16 mouse cellular contexts compared by ENCODE assay signal in genomic region chr1:152717329-152717728, GRCm38 (mm10). TPM values are rescaled to one million over a fixed set of nuclear protein-coding genes. Genes with fewer than 3 reads are reported as not detected.
"Had no signal": no experiment of that assay in that cellular context is flagged by ENCODE, and none has a peak within 500 bp of the region (broad histone marks: within the 10 kb centered on the region; RNA-seq: fewer than 3 reads in every experiment).

No protein-coding gene starts in this region.

- H3K4me2 ChIP-seq: limb, embryonic 13.5 days; midbrain, embryonic 15.5 days; neural tube, embryonic 12.5 days had no signal

- H3K9me3 ChIP-seq: midbrain, embryonic 15.5 days; neural tube, embryonic 12.5 days had no signal

- H3K4me3 ChIP-seq: limb, embryonic 13.5 days; midbrain, embryonic 15.5 days; neural tube, embryonic 12.5 days had no signal

- H3K36me3 ChIP-seq: limb, embryonic 13.5 days; midbrain, embryonic 15.5 days; neural tube, embryonic 12.5 days had no signal

- H3K9ac ChIP-seq: limb, embryonic 13.5 days; liver, embryonic 14.5 days; midbrain, embryonic 15.5 days; neural tube, embryonic 12.5 days had no signal

- H3K27me3 ChIP-seq: limb, embryonic 13.5 days; midbrain, embryonic 15.5 days; neural tube, embryonic 12.5 days had no signal

- DNase-seq: kidney, adult 11 months; kidney, adult 9 months; kidney, postnatal 36 days; layer of hippocampus, adult 9-11 months; layer of hippocampus, postnatal 36 days; lung, postnatal 14 days; right cerebral cortex, postnatal 4 days; spleen, adult 18-20 months; thymus, adult 18-20 months; thymus, postnatal 14 days had no signal

- H3K27ac ChIP-seq: kidney, postnatal 0 days; limb, embryonic 13.5 days; liver, embryonic 14.5 days; midbrain, embryonic 15.5 days; neural tube, embryonic 12.5 days had no signal

- ATAC-seq: midbrain, embryonic 15.5 days had no signal

- H3K4me1 ChIP-seq: midbrain, embryonic 15.5 days; neural tube, embryonic 12.5 days had no signal

RNA-seq across cellular contexts. Expression of gene Apobec4, which starts 33.0 kb away (rescaled TPM):
- polyA plus RNA-seq: kidney, postnatal 0 days; limb, embryonic 13.5 days; liver, adult 2 months; liver, embryonic 14.5 days; midbrain, embryonic 15.5 days; neural tube, embryonic 12.5 days had no signal
